Mouse (Mus musculus) G1E (cell line): Measurements from ENCODE around the gene Pld3. TPM values are rescaled to one million over a fixed set of nuclear protein-coding genes. Genes with fewer than 3 reads are reported as not detected.
A peak's percentile ranks its signal among the peaks of the same experiment; 100 is the strongest.

Experiments
- ATAC-seq: 2 replicates; pipeline ENCODE4 v1.8.0; 2016; ENCODE audit warnings: mild to moderate bottlenecking; ENCODE audit not compliant: insufficient number of reproducible peaks, poor library complexity, low FRiP score, severe bottlenecking; ENCODE audit errors: extremely low read depth
- DNase-seq: peaks from one replicate; pipeline ENCODE4 v3.0.0; 2012; ENCODE audit warnings: low spot score
- H3K27me3 ChIP-seq: 2 replicates; pipeline ENCODE4 v1.6.1; 2012; ENCODE audit warnings: mild to moderate bottlenecking, low read length, inconsistent platforms; ENCODE audit not compliant: insufficient read depth
- H3K36me3 ChIP-seq: replicated peaks from 2 replicates; pipeline ENCODE3; 2012; ENCODE audit warnings: mild to moderate bottlenecking, inconsistent platforms
- H3K4me1 ChIP-seq: 2 replicates; pipeline ENCODE4 v1.6.1; 2012; ENCODE audit warnings: low read depth, low read length, inconsistent platforms, mixed read lengths; ENCODE audit not compliant: insufficient read depth
- H3K4me3 ChIP-seq: 2 replicates; pipeline ENCODE4 v1.5.1; 2012; ENCODE audit warnings: low read depth, mild to moderate bottlenecking, inconsistent platforms, low read length, moderate library complexity, mixed read lengths
- H3K9me3 ChIP-seq: replicated peaks from 2 replicates; pipeline ENCODE4 v1.6.1; 2012; ENCODE audit warnings: inconsistent platforms
- CTCF ChIP-seq: IDR thresholded peaks from 2 replicates; pipeline ENCODE4 v1.5.1; 2012; ENCODE audit warnings: low read depth, low read length, inconsistent platforms, mixed read lengths
- GATA1 ChIP-seq: IDR thresholded peaks from 2 replicates; pipeline ENCODE4 v1.6.1; 2012; ENCODE audit warnings: borderline replicate concordance, low read length, inconsistent platforms, mixed read lengths
- GATA2 ChIP-seq: IDR thresholded peaks from 2 replicates; pipeline ENCODE4 v1.6.1; 2012; ENCODE audit warnings: low read depth, low read length, inconsistent platforms, borderline replicate concordance
- POLR2AphosphoS5 ChIP-seq: IDR thresholded peaks from 2 replicates; pipeline ENCODE4 v1.6.1; 2012; ENCODE audit warnings: low read depth, low read length, inconsistent platforms; ENCODE audit not compliant: insufficient replicate concordance
- TAL1 ChIP-seq: conservative IDR thresholded peaks from 2 replicates; pipeline ENCODE4 v1.6.1; 2012; ENCODE audit warnings: low read depth, low read length, inconsistent platforms, mixed read lengths
- polyA plus RNA-seq: library from polyadenylated mRNA; stranded (reverse); fragments of >175 nt; gene quantifications from 2 replicates; pipeline ENCODE4 v1.2.3, GENCODE M21; 2012
- total RNA-seq, 2 experiments: library from RNA; stranded (forward) in 1 of 2; stranded (reverse) in 1 of 2; fragments of 200-1000 nt in 1 of 2; fragments of >200 nt in 1 of 2; fragmentation: Nextera tagmentation in 1 of 2; gene quantifications; 2 replicates each; pipeline ENCODE4 v1.2.3; 2014 to 2017

Gene Pld3
- total and polyA plus RNA-seq, 3 experiments, result 7.2 to 23.1 (median 10.5) TPM

- peaks cover 23% of the 10 kb centered on the region for H3K36me3 ChIP-seq
- no peak for ATAC-seq
- DNase-seq, result peak; percentile 51
Observed at GRCm38 (mm10) chr7:27486102-27486769, 66.8 kb downstream of the Pld3 start.

GRCm38 (mm10) chr7:27483860-27484259 lies 69.2 kb downstream of the Pld3 start:
- peaks cover 14% of the 10 kb centered on the region for H3K36me3 ChIP-seq
- DNase-seq, result no peak
- peaks cover 73% of the 10 kb centered on the region for H3K4me1 ChIP-seq
- H3K9me3 ChIP-seq, result no peaks in the 10 kb centered on the region
- TF ChIP-seq GATA2 (no peak), TAL1 (no peak), CTCF (no peak), POLR2AphosphoS5 (no peak), GATA1 (no peak)
- no peak overlapping the region; the same call in 1 of the 2 replicates for H3K4me3 ChIP-seq
- H3K27me3 ChIP-seq, result no peaks in the 10 kb centered on the region
- ATAC-seq, result no peak

More at GRCm38 (mm10) chr7:27486102-27486769, 66.8 kb downstream of the Pld3 start:
- Histone ChIP-seq H3K27me3 (no peaks in the 10 kb centered on the region), H3K4me1 (peaks cover 74% of the 10 kb centered on the region), H3K4me3 (peak overlapping the region; percentile 77), H3K9me3 (no peaks in the 10 kb centered on the region)
- TF ChIP-seq GATA1 (no peak), POLR2AphosphoS5 (no peak), CTCF (no peak), TAL1 (no peak), GATA2 (no peak)

Other genes starting within 250 kb of the Pld3 start
- gene Ltbp4, start 215.5 kb downstream of the Pld3 start, total RNA-seq (2014; fragmentation: Nextera tagmentation), result 0.39 and 9.1 TPM in 2 replicates
- gene Ltbp4, start 215.5 kb downstream of the Pld3 start, total RNA-seq (2017), result 0.06 and 0.16 TPM in 2 replicates
- 1.0 and 1.5 TPM in 2 replicates for gene Ltbp4, start 215.5 kb downstream of the Pld3 start, polyA plus RNA-seq
- 89.8 and 111 TPM in 2 replicates for gene Shkbp1, start 197.2 kb downstream of the Pld3 start, total RNA-seq (2014; fragmentation: Nextera tagmentation)
- 27.4 and 29.5 TPM in 2 replicates for gene Shkbp1, start 197.2 kb downstream of the Pld3 start, total RNA-seq (2017)
- gene Shkbp1, start 197.2 kb downstream of the Pld3 start, polyA plus RNA-seq, result 218 and 220 TPM in 2 replicates
- gene Gm20479, start 195.8 kb downstream of the Pld3 start, total RNA-seq (2014; fragmentation: Nextera tagmentation), result not detected in 2 replicates
- 1.3 TPM in 1 of 2 replicates, not detected in the other for gene Gm20479, start 195.8 kb downstream of the Pld3 start, total RNA-seq (2017)
- gene Gm20479, start 195.8 kb downstream of the Pld3 start, polyA plus RNA-seq, result 1.2 and 1.4 TPM in 2 replicates
- gene Sptbn4, start 105.5 kb downstream of the Pld3 start, total RNA-seq (2014; fragmentation: Nextera tagmentation), result 0.92 and 2.9 TPM in 2 replicates
- 1.1 and 1.2 TPM in 2 replicates for gene Sptbn4, start 105.5 kb downstream of the Pld3 start, total RNA-seq (2017)
- 0.91 and 1.1 TPM in 2 replicates for gene Sptbn4, start 105.5 kb downstream of the Pld3 start, polyA plus RNA-seq
- 438 and 479 TPM in 2 replicates for gene Blvrb, start 105.2 kb downstream of the Pld3 start, total RNA-seq (2014; fragmentation: Nextera tagmentation)
- gene Blvrb, start 105.2 kb downstream of the Pld3 start, total RNA-seq (2017), result 212 and 254 TPM in 2 replicates
- 394 and 460 TPM in 2 replicates for gene Blvrb, start 105.2 kb downstream of the Pld3 start, polyA plus RNA-seq
- gene Sertad3, start 79.5 kb downstream of the Pld3 start, total RNA-seq (2014; fragmentation: Nextera tagmentation), result 5.2 and 9.0 TPM in 2 replicates
- 15.8 and 18.1 TPM in 2 replicates for gene Sertad3, start 79.5 kb downstream of the Pld3 start, total RNA-seq (2017)
- 24.0 and 27.0 TPM in 2 replicates for gene Sertad3, start 79.5 kb downstream of the Pld3 start, polyA plus RNA-seq
- gene Sertad1, start 66.3 kb downstream of the Pld3 start, total RNA-seq (2014; fragmentation: Nextera tagmentation), result 18.5 and 18.6 TPM in 2 replicates
- gene Sertad1, start 66.3 kb downstream of the Pld3 start, total RNA-seq (2017), result 62.3 and 63.1 TPM in 2 replicates
- 56.9 and 75.3 TPM in 2 replicates for gene Sertad1, start 66.3 kb downstream of the Pld3 start, polyA plus RNA-seq
- gene Prx, start 53.9 kb downstream of the Pld3 start, total RNA-seq (2014; fragmentation: Nextera tagmentation), result 1.5 and 1.7 TPM in 2 replicates
- 0.93 and 1.3 TPM in 2 replicates for gene Prx, start 53.9 kb downstream of the Pld3 start, total RNA-seq (2017)
- 2.3 and 2.7 TPM in 2 replicates for gene Prx, start 53.9 kb downstream of the Pld3 start, polyA plus RNA-seq
- 0.38 TPM in 1 of 2 replicates, not detected in the other for gene Hipk4, start 30.0 kb downstream of the Pld3 start, total RNA-seq (2014; fragmentation: Nextera tagmentation)
- gene Hipk4, start 30.0 kb downstream of the Pld3 start, total RNA-seq (2017), result 0.11 and 0.12 TPM in 2 replicates
- 0.09 and 0.11 TPM in 2 replicates for gene Hipk4, start 30.0 kb downstream of the Pld3 start, polyA plus RNA-seq
- gene 2310022A10Rik, start within 50 bp of the Pld3 start, total RNA-seq (2014; fragmentation: Nextera tagmentation), result 18.8 and 26.0 TPM in 2 replicates
- gene 2310022A10Rik, start within 50 bp of the Pld3 start, total RNA-seq (2017), result 5.2 and 10.0 TPM in 2 replicates
- 61.2 and 61.5 TPM in 2 replicates for gene 2310022A10Rik, start within 50 bp of the Pld3 start, polyA plus RNA-seq
- 69.0 and 84.8 TPM in 2 replicates for gene Akt2, start 38.3 kb upstream of the Pld3 start, total RNA-seq (2014; fragmentation: Nextera tagmentation)
- gene Akt2, start 38.3 kb upstream of the Pld3 start, total RNA-seq (2017), result 41.7 and 42.1 TPM in 2 replicates
- 46.0 and 52.4 TPM in 2 replicates for gene Akt2, start 38.3 kb upstream of the Pld3 start, polyA plus RNA-seq
- not detected in 2 replicates for gene Ttc9b, start 100.7 kb upstream of the Pld3 start, total RNA-seq (2014; fragmentation: Nextera tagmentation)
- gene Ttc9b, start 100.7 kb upstream of the Pld3 start, total RNA-seq (2017), result not detected in 2 replicates
- not detected in 2 replicates for gene Ttc9b, start 100.7 kb upstream of the Pld3 start, polyA plus RNA-seq
- 5.9 and 8.0 TPM in 2 replicates for gene Map3k10, start 121.4 kb upstream of the Pld3 start, total RNA-seq (2014; fragmentation: Nextera tagmentation)
- gene Map3k10, start 121.4 kb upstream of the Pld3 start, total RNA-seq (2017), result 8.6 and 10.8 TPM in 2 replicates
- 25.1 and 34.7 TPM in 2 replicates for gene Map3k10, start 121.4 kb upstream of the Pld3 start, polyA plus RNA-seq
- 2.7 and 4.4 TPM in 2 replicates for gene Zfp607b, start 136.1 kb upstream of the Pld3 start, total RNA-seq (2014; fragmentation: Nextera tagmentation)
- gene Zfp607b, start 136.1 kb upstream of the Pld3 start, total RNA-seq (2017), result 1.6 and 1.7 TPM in 2 replicates
- gene Zfp607b, start 136.1 kb upstream of the Pld3 start, polyA plus RNA-seq, result 0.01 and 0.04 TPM in 2 replicates
- gene Zfp60, start 178.2 kb upstream of the Pld3 start, total RNA-seq (2014; fragmentation: Nextera tagmentation), result 16.3 and 21.4 TPM in 2 replicates
- 7.1 and 9.4 TPM in 2 replicates for gene Zfp60, start 178.2 kb upstream of the Pld3 start, total RNA-seq (2017)
- gene Zfp60, start 178.2 kb upstream of the Pld3 start, polyA plus RNA-seq, result 0.26 and 0.70 TPM in 2 replicates